Mouse (Mus musculus) midbrain, embryonic 10.5 days (tissue): Measurements from ENCODE around the gene Fbll1. TPM values are rescaled to one million over a fixed set of nuclear protein-coding genes. Genes with fewer than 3 reads are reported as not detected.
"Not testable (repeated sequence)": the region's sequence is repeated elsewhere in the genome, so short reads cannot be mapped to it uniquely, and the experiment has no call there.

Experiments
- DNase-seq: peaks from one replicate; pipeline ENCODE4 v3.0.0-alpha.2; 2017; ENCODE audit warnings: low spot score
- H3K27ac ChIP-seq: fragments of 300-500 bp; sonication (generic); replicated peaks from 2 replicates; pipeline ENCODE4 v1.5.1; 2016; ENCODE audit warnings: mild to moderate bottlenecking
- H3K27me3 ChIP-seq: fragments of 300-500 bp; sonication (generic); 2 replicates; pipeline ENCODE4 v1.6.1; 2016; ENCODE audit warnings: low read depth, mild to moderate bottlenecking; ENCODE audit not compliant: poor library complexity, severe bottlenecking
- H3K36me3 ChIP-seq: fragments of 300-500 bp; sonication (generic); 2 replicates; pipeline ENCODE4 v1.6.1; 2016; ENCODE audit warnings: mild to moderate bottlenecking, moderate library complexity
- H3K4me1 ChIP-seq: fragments of 300-500 bp; sonication (generic); 2 replicates; pipeline ENCODE4 v1.6.1; 2016
- H3K4me3 ChIP-seq: fragments of 300-500 bp; sonication (generic); 2 replicates; pipeline ENCODE4 v1.5.1; 2016; ENCODE audit warnings: mild to moderate bottlenecking, moderate library complexity
- H3K9me3 ChIP-seq: fragments of 300-500 bp; sonication (generic); replicated peaks from 2 replicates; pipeline ENCODE4 v1.6.1; 2016; ENCODE audit warnings: mild to moderate bottlenecking
- WGBS: fragments of 180-500 bp; shearing (Covaris S2); methylation state at CpG from one replicate; pipeline ENCODE4 v1.1.7; 2016; 5-methylcytosine and 5-hydroxymethylcytosine counted together
- polyA plus RNA-seq: library from polyadenylated mRNA; unstranded; fragments of >200 nt; fragmentation: Nextera tagmentation; extraction: Ambion mirVana; gene quantifications from 2 replicates; pipeline ENCODE4 v1.2.1, GENCODE M21; 2016

Fbll1 gene
- polyA plus RNA-seq, 1 experiment from 2014 or later = 0.44 TPM

DNA sequence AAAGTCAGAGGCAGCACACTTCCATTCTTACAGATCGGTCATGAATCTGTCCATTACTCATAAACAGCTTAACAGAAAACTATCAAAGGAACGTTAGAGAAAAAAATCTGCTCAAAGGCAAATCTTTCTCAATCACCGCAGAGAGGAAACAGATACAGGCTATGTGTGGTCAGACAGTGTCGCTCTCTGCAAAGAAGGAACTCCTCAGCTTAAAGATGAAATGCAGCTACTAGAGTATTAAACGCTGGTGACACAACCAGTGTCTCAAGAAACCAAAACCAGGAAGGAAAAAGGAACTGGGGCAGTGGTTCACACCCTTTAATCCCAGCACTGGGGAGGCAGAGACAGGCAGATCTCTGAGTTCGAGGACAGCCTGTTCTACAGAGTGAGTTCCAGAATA, 29.0 kb upstream of the Fbll1 start:
- no peak overlapping the region for H3K4me3 ChIP-seq

DNA sequence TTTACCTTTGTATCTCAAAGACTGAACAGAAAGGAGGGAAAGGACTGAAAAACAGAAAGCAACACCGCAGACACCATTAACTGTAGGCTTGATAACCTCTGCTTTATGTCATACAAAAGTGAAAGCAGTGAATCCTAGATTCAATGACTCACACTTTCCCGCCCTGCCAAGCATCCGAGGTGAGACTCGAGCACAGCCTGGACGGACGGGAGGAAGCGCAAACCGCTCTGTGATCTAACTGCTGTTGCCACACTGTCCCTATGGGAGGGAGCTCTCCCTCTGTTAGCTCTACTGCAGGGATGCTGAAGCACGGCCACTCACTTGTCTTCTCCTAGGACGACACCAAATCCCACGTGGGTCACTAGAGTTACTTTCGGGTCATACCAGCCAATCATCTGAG, 17.6 kb upstream of the Fbll1 start:
- H3K4me1 ChIP-seq = no peaks in the 10 kb centered on the region
- H3K4me3 ChIP-seq = no peak overlapping the region
- no peak overlapping the region for H3K27ac ChIP-seq
- 93% methylated on average over 12 of the region's 12 CpGs for WGBS
- H3K36me3 ChIP-seq = peaks cover 99% of the 10 kb centered on the region
- no peaks in the 10 kb centered on the region for H3K9me3 ChIP-seq
- DNase-seq = no peak
- no peaks in the 10 kb centered on the region for H3K27me3 ChIP-seq

More for the DNA sequence above, 29.0 kb upstream of the Fbll1 start:
- H3K27ac ChIP-seq = no peak overlapping the region
- peaks cover 1% of the 10 kb centered on the region; the same call in 1 of the 2 replicates for H3K4me1 ChIP-seq
- 93% methylated on average over 6 of the region's 6 CpGs for WGBS
- H3K36me3 ChIP-seq = peaks cover 97% of the 10 kb centered on the region
- no peak for DNase-seq
- no peaks in the 10 kb centered on the region for H3K9me3 ChIP-seq
- no peaks in the 10 kb centered on the region for H3K27me3 ChIP-seq

DNA sequence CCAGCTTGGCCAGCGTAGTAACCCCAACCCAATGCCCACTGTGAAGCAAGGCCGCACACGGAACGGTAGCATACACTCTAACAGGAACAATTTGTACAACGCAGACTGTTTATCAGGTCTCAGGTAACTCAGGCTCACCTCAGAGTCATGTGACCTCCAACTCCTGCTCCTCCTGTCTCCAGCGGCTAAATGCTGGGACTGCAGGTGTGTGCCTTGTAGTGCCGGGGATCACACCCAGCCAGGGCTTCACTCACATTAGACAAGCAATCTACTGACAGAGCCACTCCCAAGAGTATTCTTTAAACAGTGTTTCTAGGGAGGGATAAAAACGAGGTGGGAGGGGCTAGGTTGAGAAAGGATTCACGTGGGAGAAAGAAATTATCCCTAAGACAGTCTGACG, 12.8 kb upstream of the Fbll1 start:
- Histone ChIP-seq H3K27me3 (no peaks in the 10 kb centered on the region), H3K36me3 (peaks cover 99% of the 10 kb centered on the region), H3K4me3 (no peak overlapping the region), H3K27ac (no peak overlapping the region), H3K4me1 (no peaks in the 10 kb centered on the region), H3K9me3 (no peaks in the 10 kb centered on the region)
- DNase-seq = no peak
- 90% methylated on average over 10 of the region's 10 CpGs for WGBS

DNA sequence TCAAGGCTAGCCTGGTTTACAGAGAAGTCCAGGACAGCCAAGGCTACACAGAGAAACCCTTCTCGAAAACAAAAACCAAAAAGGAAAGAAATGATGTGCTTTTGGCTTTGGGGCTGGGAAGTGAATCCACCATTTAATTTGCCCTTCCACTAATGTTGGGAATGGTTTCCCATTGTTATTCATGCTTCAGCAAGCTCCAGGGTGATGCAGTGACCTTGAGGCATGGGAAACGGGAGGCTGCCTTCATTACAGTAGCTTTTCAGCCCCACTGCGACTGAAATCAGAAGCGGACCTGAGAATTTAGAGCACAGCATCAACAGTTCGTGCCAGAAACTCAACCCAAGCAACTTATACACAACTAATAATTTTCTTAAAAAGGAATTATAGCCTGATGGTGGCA, 2.6 kb upstream of the Fbll1 start:
- H3K36me3 ChIP-seq = peaks cover 4% of the 10 kb centered on the region; the same call in 1 of the 2 replicates
- no peak overlapping the region for H3K4me3 ChIP-seq
- H3K9me3 ChIP-seq = no peaks in the 10 kb centered on the region
- peaks cover 16% of the 10 kb centered on the region for H3K4me1 ChIP-seq
- no peak overlapping the region for H3K27ac ChIP-seq
- DNase-seq = no peak
- WGBS = 74% methylated on average over 5 of the region's 5 CpGs
- peaks cover 45% of the 10 kb centered on the region for H3K27me3 ChIP-seq

DNA sequence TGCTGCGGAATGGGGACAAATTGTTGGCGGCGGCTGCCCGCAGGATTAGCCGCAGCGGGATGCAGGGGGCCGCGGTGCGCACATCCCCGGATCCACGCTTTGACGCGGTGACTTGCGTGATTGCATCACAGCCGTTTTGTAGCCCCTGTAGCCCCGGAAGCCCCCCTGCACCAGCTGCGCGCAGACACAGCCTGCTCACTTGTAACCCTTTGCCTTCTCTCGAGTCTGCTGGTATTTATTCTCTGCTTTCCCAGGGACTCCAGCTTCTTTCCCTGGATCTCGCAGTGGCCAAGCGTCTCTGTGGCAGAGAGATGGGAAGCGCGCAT, 226 bp downstream of the Fbll1 start:
- H3K27me3 ChIP-seq = peaks cover 61% of the 10 kb centered on the region
- H3K36me3 ChIP-seq = no peaks in the 10 kb centered on the region
- H3K4me3 ChIP-seq = peak overlapping the region; percentile 73
- peak; percentile 60 for DNase-seq
- H3K27ac ChIP-seq = peak overlapping the region; percentile 67
- H3K4me1 ChIP-seq = peaks cover 16% of the 10 kb centered on the region
- H3K9me3 ChIP-seq = no peaks in the 10 kb centered on the region
- WGBS = 1% methylated on average over 23 of the region's 23 CpGs

DNA sequence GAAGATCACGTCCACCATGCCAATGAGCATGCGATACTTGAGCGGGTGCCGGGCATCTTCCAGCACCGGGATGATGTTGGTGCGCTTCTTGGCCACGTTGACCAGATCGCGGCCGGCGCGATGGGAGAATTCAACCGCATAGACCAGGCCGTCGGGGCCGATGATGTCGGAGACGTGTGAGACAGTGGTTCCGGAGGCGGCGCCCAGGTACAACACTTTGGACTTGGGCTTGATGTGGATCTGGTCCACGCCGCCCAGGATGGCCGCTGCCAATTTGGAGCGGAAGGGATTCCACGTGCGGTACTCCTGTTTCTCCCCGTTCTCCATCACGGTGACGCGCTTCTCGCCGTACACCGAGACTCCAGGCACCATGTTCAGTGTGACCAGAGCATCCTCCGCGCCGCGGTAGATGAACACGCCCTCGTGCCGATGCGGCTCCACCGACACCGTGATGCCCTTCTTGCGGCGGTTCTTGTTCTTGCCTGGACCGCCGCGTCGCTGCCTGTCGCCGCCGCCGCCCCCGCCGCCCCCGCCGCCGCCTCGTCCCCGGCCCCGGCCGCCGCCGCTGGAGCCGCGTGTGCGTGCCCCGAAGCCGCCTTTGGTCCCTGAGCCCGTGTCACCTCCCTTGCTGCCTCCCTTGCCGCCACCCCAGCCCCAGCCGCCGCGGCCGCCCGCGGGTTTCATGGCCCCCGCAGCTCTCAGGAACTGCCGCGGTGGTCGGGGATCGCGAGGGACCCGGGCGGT, 761 bp downstream of the Fbll1 start:
- H3K27ac ChIP-seq = peak overlapping the region; percentile 67
- H3K4me1 ChIP-seq = peaks cover 16% of the 10 kb centered on the region
- H3K36me3 ChIP-seq = no peaks in the 10 kb centered on the region
- WGBS = 4% methylated on average over 66 of the region's 86 CpGs
- DNase-seq = peak; percentile 33
- no peaks in the 10 kb centered on the region for H3K9me3 ChIP-seq
- H3K4me3 ChIP-seq = peak overlapping the region; percentile 73
- peaks cover 61% of the 10 kb centered on the region for H3K27me3 ChIP-seq

DNA sequence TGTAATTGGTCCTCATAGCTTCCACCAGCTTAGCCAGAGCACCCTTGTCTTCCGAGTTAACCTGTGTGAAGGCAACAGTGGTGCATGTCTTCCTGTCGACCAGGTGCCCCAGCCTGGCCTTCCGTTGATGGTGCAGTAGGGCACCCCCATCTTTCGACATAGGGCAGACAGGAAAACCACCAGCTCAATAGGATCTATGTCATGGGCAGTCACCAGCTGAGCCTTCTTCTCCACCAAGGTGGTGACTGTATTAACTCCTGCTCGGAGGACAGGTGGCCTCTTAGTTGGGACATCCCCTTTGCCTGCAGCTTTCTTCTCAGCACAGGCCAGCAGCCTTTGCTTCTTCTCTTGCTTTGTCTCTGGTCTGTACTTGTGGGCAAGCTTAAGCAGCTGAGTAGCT, 5.9 kb downstream of the Fbll1 start:
- H3K36me3 ChIP-seq = peaks cover 38% of the 10 kb centered on the region
- not testable (repeated sequence) for H3K4me3 ChIP-seq, DNase-seq, H3K27ac ChIP-seq, H3K4me1 ChIP-seq, H3K9me3 ChIP-seq
- WGBS = 78% methylated on average over 5 of the region's 5 CpGs
- H3K27me3 ChIP-seq = peaks cover 31% of the 10 kb centered on the region

DNA sequence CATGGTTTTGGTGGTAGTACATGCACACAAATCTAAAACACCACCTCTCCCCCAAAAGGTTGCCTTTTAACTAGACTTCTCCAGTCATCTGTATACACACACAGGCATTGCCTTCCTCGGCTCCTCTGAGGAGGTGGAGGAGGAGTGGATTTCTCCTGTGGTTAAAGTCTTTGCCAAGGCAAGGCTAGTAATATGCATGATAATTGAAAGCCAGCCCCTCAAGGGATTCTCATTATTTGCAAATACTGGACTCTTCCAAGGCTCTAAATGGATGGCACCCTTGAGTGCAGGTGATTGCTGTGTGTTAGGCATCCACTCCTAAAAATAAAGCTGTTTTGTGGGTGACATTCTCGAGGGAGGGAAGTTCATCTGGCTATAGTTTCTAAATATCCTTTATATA, 10.2 kb downstream of the Fbll1 start:
- no peaks in the 10 kb centered on the region for H3K4me1 ChIP-seq
- H3K4me3 ChIP-seq = no peak overlapping the region
- no peak overlapping the region for H3K27ac ChIP-seq
- H3K27me3 ChIP-seq = no peaks in the 10 kb centered on the region
- 78% methylated on average over 2 of the region's 2 CpGs for WGBS
- H3K36me3 ChIP-seq = peaks cover 80% of the 10 kb centered on the region
- no peak for DNase-seq
- H3K9me3 ChIP-seq = no peaks in the 10 kb centered on the region

DNA sequence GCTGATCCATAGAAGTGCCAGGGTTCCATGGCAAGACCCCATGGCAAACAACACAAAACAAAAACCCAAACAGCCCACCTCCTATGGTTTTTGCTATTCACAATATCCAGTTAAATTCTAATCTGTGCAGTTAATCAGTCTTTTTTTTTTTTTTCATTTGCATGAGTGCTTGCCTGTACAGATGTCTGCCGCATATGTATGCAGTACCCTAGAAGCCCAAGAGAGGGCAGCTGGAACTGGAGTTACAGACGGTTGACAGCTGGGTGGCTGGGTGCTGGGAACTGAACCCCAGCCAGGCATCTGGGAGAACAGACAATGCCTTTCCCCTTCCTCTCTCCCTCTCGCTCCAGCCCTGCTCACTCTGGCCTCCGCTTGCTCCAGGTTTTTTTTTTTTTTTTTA, 14.1 kb downstream of the Fbll1 start:
- peaks cover 98% of the 10 kb centered on the region for H3K36me3 ChIP-seq
- peaks cover 7% of the 10 kb centered on the region; the same call in 1 of the 2 replicates for H3K9me3 ChIP-seq
- H3K4me1 ChIP-seq = no peaks in the 10 kb centered on the region
- no peak overlapping the region for H3K4me3 ChIP-seq
- 89% methylated on average over 4 of the region's 4 CpGs for WGBS
- no peaks in the 10 kb centered on the region for H3K27me3 ChIP-seq
- DNase-seq = no peak
- no peak overlapping the region for H3K27ac ChIP-seq

DNA sequence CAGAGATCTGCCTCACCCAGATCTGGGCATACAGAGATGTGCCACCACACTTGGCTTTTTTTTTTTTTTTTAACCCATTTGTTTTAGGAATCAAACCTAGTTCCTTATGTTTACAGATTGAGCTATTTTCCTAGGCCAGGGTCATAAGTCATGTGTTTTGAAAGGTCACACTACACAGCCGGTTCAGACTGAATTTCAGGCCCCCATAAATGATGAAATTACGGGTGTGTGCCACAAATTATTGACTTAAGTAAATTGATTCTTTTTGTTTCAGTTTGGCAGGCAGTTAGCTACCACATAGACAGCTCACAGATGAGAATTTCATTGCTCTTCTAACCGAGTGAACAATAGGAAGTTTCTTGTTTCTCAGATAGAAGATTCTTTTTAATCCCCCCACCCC, 14.7 kb downstream of the Fbll1 start:
- H3K27ac ChIP-seq = no peak overlapping the region
- no peak overlapping the region for H3K4me3 ChIP-seq
- no peaks in the 10 kb centered on the region for H3K27me3 ChIP-seq
- DNase-seq = no peak
- peaks cover 98% of the 10 kb centered on the region for H3K36me3 ChIP-seq
- H3K9me3 ChIP-seq = peaks cover 7% of the 10 kb centered on the region; the same call in 1 of the 2 replicates
- H3K4me1 ChIP-seq = no peaks in the 10 kb centered on the region
- WGBS = 94% methylated on average over 3 of the region's 3 CpGs

DNA sequence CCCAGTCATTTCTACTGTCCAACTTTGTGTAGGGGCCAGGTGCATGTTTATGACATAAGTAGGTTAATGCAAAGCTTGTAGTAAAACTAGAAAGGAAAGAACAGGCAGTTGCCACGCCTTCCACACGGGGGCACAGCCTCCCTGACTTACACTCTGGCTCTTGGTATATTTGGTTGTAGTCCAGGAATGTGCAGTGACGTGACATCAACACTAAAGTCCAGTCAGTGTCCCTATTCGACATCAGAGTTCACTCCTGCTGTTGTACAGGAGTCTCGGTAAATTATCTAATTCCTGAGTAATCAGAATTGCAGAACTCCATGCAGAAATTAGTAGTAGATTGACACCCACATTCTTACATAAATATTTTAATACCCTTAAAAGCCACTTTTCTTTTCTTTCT, 15.6 kb downstream of the Fbll1 start:
- peaks cover 7% of the 10 kb centered on the region; the same call in 1 of the 2 replicates for H3K9me3 ChIP-seq
- H3K27ac ChIP-seq = no peak overlapping the region
- no peaks in the 10 kb centered on the region for H3K27me3 ChIP-seq
- no peaks in the 10 kb centered on the region for H3K4me1 ChIP-seq
- no peak for DNase-seq
- 95% methylated on average over 5 of the region's 5 CpGs for WGBS
- H3K36me3 ChIP-seq = peaks cover 98% of the 10 kb centered on the region
- H3K4me3 ChIP-seq = no peak overlapping the region

DNA sequence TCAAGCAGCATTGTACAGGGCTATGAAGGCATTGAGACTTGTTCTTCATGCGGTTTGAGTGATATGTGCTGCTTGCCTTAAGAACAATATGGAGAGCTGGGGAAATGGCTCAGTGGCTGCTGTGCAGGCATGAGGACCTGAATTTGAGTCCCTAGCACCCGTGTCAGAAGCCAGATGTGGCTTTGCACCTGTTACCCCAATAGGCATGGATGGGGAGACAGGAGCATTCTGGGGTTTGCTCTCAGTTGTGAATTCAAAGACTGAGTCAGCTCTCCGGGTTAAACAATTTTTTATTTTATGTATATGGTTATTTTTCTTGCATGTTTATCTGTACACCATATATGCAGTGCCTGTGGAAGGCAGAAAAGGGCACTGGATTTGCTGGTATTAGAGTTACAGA, 16.2 kb downstream of the Fbll1 start:
- Histone ChIP-seq H3K27ac (no peak overlapping the region), H3K36me3 (peaks cover 99% of the 10 kb centered on the region), H3K4me3 (no peak overlapping the region), H3K27me3 (no peaks in the 10 kb centered on the region), H3K4me1 (no peaks in the 10 kb centered on the region), H3K9me3 (peaks cover 7% of the 10 kb centered on the region; the same call in 1 of the 2 replicates)
- DNase-seq = no peak
- WGBS = 95% methylated on average over 3 of the region's 3 CpGs

DNA sequence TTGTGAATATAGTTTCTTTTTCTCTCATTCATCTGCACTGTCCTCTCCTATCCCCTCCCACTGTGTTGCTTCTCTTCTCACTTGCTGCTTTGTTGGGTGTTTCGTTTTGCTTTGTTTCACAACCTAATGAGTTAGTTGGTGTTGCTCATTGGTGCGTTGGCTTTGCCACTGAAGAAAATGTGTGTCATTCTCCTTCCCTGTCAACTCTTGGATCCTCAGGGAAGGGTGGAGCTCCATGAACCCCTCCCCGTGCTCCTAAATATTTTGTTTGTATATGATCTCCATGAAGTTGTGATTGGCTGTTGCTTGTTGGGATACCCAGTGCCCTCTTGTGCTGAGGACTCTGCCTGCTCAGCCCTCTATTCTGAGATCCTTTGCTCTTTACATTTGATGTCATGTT, 18.3 kb downstream of the Fbll1 start:
- H3K36me3 ChIP-seq = peaks cover 100% of the 10 kb centered on the region
- 88% methylated on average over 3 of the region's 3 CpGs for WGBS

More for the DNA sequence above, 18.3 kb downstream of the Fbll1 start:
- peak; percentile 3 for DNase-seq
- H3K9me3 ChIP-seq = peaks cover 7% of the 10 kb centered on the region; the same call in 1 of the 2 replicates
- no peaks in the 10 kb centered on the region for H3K4me1 ChIP-seq
- no peaks in the 10 kb centered on the region for H3K27me3 ChIP-seq
- no peak overlapping the region for H3K27ac ChIP-seq
- H3K4me3 ChIP-seq = no peak overlapping the region
